Mouse (Mus musculus): ENCODE data around the gene Per1. TPM values are rescaled to one million over a fixed set of nuclear protein-coding genes. Genes with fewer than 3 reads are reported as not detected.

The Per1 gene
- polyA plus RNA-seq, 1 experiment: 13.9 TPM

- Histone ChIP-seq H3K36me3 (ENCODE audit: control insufficient read depth, insufficient read depth, low read length) (peaks cover 6% of the 10 kb centered on the region; the same call in 1 of the 2 replicates), H3K27me3 (ENCODE audit: control insufficient read depth, insufficient read depth, low read length) (no peaks in the 10 kb centered on the region), H3K27ac (ENCODE audit: insufficient read depth, low read depth, low read length) (no peak overlapping the region), H3K4me3 (ENCODE audit: low read depth, low read length) (no peak overlapping the region), H3K4me1 (ENCODE audit: control insufficient read depth, insufficient read depth, insufficient read length, low read length) (no peaks in the 10 kb centered on the region)
- 86% methylated on average over 4 of the region's 4 CpGs for WGBS
- TF ChIP-seq CTCF (IDR thresholded peaks at IDR 0.05; ENCODE audit: extremely low read depth, insufficient read length, insufficient replicate concordance, low read depth, low read length) (no peak), POLR2A (IDR thresholded peaks at IDR 0.05; ENCODE audit: low read depth, low read length) (no peak)
Observed at GRCm38 (mm10) chr11:69051771-69052170, 43.2 kb upstream of the Per1 start.

GRCm38 (mm10) chr11:69052824-69053421 lies 42.1 kb upstream of the Per1 start:
- no peak overlapping the region for H3K4me3 ChIP-seq (ENCODE audit: low read depth, low read length)
- no peaks in the 10 kb centered on the region for H3K4me1 ChIP-seq (ENCODE audit: control insufficient read depth, insufficient read depth, insufficient read length, low read length)
- 90% methylated on average over 2 of the region's 2 CpGs for WGBS
- no peaks in the 10 kb centered on the region for H3K27me3 ChIP-seq (ENCODE audit: control insufficient read depth, insufficient read depth, low read length)
- peaks cover 5% of the 10 kb centered on the region; the same call in 1 of the 2 replicates for H3K36me3 ChIP-seq (ENCODE audit: control insufficient read depth, insufficient read depth, low read length)
- TF ChIP-seq CTCF (IDR thresholded peaks at IDR 0.05; ENCODE audit: extremely low read depth, insufficient read length, insufficient replicate concordance, low read depth, low read length) (no peak), POLR2A (IDR thresholded peaks at IDR 0.05; ENCODE audit: low read depth, low read length) (no peak)
- no peak overlapping the region for H3K27ac ChIP-seq (ENCODE audit: insufficient read depth, low read depth, low read length)

GRCm38 (mm10) chr11:69053848-69054247 lies 41.2 kb upstream of the Per1 start:
- TF ChIP-seq CTCF (IDR thresholded peaks at IDR 0.05; ENCODE audit: extremely low read depth, insufficient read length, insufficient replicate concordance, low read depth, low read length) (no peak), POLR2A (IDR thresholded peaks at IDR 0.05; ENCODE audit: low read depth, low read length) (no peak)
- Histone ChIP-seq H3K27me3 (ENCODE audit: control insufficient read depth, insufficient read depth, low read length) (no peaks in the 10 kb centered on the region), H3K4me3 (ENCODE audit: low read depth, low read length) (no peak overlapping the region), H3K27ac (ENCODE audit: insufficient read depth, low read depth, low read length) (no peak overlapping the region), H3K36me3 (ENCODE audit: control insufficient read depth, insufficient read depth, low read length) (0 out of 2 replicates have a peak, but pooled peaks cover 2% of the 10 kb centered on the region), H3K4me1 (ENCODE audit: control insufficient read depth, insufficient read depth, insufficient read length, low read length) (no peaks in the 10 kb centered on the region)
- 51% methylated on average over 3 of the region's 3 CpGs for WGBS

GRCm38 (mm10) chr11:69058265-69058664 lies 36.8 kb upstream of the Per1 start:
- no peak for TF ChIP-seq CTCF (IDR thresholded peaks at IDR 0.05; ENCODE audit: extremely low read depth, insufficient read length, insufficient replicate concordance, low read depth, low read length)
- no peak for TF ChIP-seq POLR2A (IDR thresholded peaks at IDR 0.05; ENCODE audit: low read depth, low read length)
- peak overlapping the region; percentile 84 for H3K27ac ChIP-seq (ENCODE audit: insufficient read depth, low read depth, low read length)

GRCm38 (mm10) chr11:69058729-69059356 lies 36.2 kb upstream of the Per1 start:
- Histone ChIP-seq H3K36me3 (ENCODE audit: control insufficient read depth, insufficient read depth, low read length) (no peaks in the 10 kb centered on the region), H3K27me3 (ENCODE audit: control insufficient read depth, insufficient read depth, low read length) (no peaks in the 10 kb centered on the region), H3K4me3 (ENCODE audit: low read depth, low read length) (peak overlapping the region; percentile 85), H3K4me1 (ENCODE audit: control insufficient read depth, insufficient read depth, insufficient read length, low read length) (peaks cover 6% of the 10 kb centered on the region), H3K27ac (ENCODE audit: insufficient read depth, low read depth, low read length) (peak overlapping the region; percentile 84)
- WGBS: under 1% methylated on average over 19 of the region's 19 CpGs
- TF ChIP-seq POLR2A (IDR thresholded peaks at IDR 0.05; ENCODE audit: low read depth, low read length) (no peak), CTCF (IDR thresholded peaks at IDR 0.05; ENCODE audit: extremely low read depth, insufficient read length, insufficient replicate concordance, low read depth, low read length) (no peak)

More at GRCm38 (mm10) chr11:69058265-69058664, 36.8 kb upstream of the Per1 start:
- Histone ChIP-seq H3K4me3 (ENCODE audit: low read depth, low read length) (peak overlapping the region; percentile 85), H3K36me3 (ENCODE audit: control insufficient read depth, insufficient read depth, low read length) (no peaks in the 10 kb centered on the region), H3K27me3 (ENCODE audit: control insufficient read depth, insufficient read depth, low read length) (no peaks in the 10 kb centered on the region), H3K4me1 (ENCODE audit: control insufficient read depth, insufficient read depth, insufficient read length, low read length) (peaks cover 6% of the 10 kb centered on the region)
- WGBS: 43% methylated on average over 2 of the region's 2 CpGs

GRCm38 (mm10) chr11:69059357-69059974 lies 35.6 kb upstream of the Per1 start, which contains the start of gene Borcs6:
TSS of gene Borcs6 (plus strand) at chr11:69059717.
- WGBS: under 1% methylated on average over 64 of the region's 64 CpGs
- no peaks in the 10 kb centered on the region for H3K36me3 ChIP-seq (ENCODE audit: control insufficient read depth, insufficient read depth, low read length)
- H3K27ac ChIP-seq (ENCODE audit: insufficient read depth, low read depth, low read length): peak within 1 kb of the TSS; percentile 84
- peak within 1 kb of the TSS; percentile 85 for H3K4me3 ChIP-seq (ENCODE audit: low read depth, low read length)
- TF ChIP-seq CTCF (IDR thresholded peaks at IDR 0.05; ENCODE audit: extremely low read depth, insufficient read length, insufficient replicate concordance, low read depth, low read length) (0 out of 2 replicates have a peak, but pooled peaks have one; percentile 9), POLR2A (IDR thresholded peaks at IDR 0.05; ENCODE audit: low read depth, low read length) (peak; percentile 45)
- H3K27me3 ChIP-seq (ENCODE audit: control insufficient read depth, insufficient read depth, low read length): no peaks in the 10 kb centered on the region
- peaks cover 6% of the 10 kb centered on the region for H3K4me1 ChIP-seq (ENCODE audit: control insufficient read depth, insufficient read depth, insufficient read length, low read length)

GRCm38 (mm10) chr11:69059975-69060411 lies 35.0 kb upstream of the Per1 start:
- peaks cover 6% of the 10 kb centered on the region for H3K4me1 ChIP-seq (ENCODE audit: control insufficient read depth, insufficient read depth, insufficient read length, low read length)
- under 1% methylated on average over 49 of the region's 49 CpGs for WGBS
- H3K27me3 ChIP-seq (ENCODE audit: control insufficient read depth, insufficient read depth, low read length): no peaks in the 10 kb centered on the region
- H3K4me3 ChIP-seq (ENCODE audit: low read depth, low read length): peak overlapping the region; percentile 85
- H3K36me3 ChIP-seq (ENCODE audit: control insufficient read depth, insufficient read depth, low read length): no peaks in the 10 kb centered on the region
- TF ChIP-seq POLR2A (IDR thresholded peaks at IDR 0.05; ENCODE audit: low read depth, low read length) (no peak), CTCF (IDR thresholded peaks at IDR 0.05; ENCODE audit: extremely low read depth, insufficient read length, insufficient replicate concordance, low read depth, low read length) (no peak)
- peak overlapping the region; percentile 71 for H3K27ac ChIP-seq (ENCODE audit: insufficient read depth, low read depth, low read length)

All from small intestine, adult 2 months (tissue).